Mouse (Mus musculus): ENCODE measurements around the gene Pramel1. TPM values are rescaled to one million over a fixed set of nuclear protein-coding genes. Genes with fewer than 3 reads are reported as not detected.
A peak's percentile ranks its signal among the peaks of the same experiment; 100 is the strongest.
"Not testable (repeated sequence)": the region's sequence is repeated elsewhere in the genome, so short reads cannot be mapped to it uniquely, and the experiment has no call there.

Pramel1 gene
- not detected in 2 replicates for polyA plus RNA-seq (2015; fragmentation: Nextera tagmentation; extraction: Ambion mirVana)

- H3K27ac ChIP-seq (ENCODE audit: low read length): no peak within 1 kb of the TSS
- H3K4me3 ChIP-seq (ENCODE audit: low read depth, low read length): no peak within 1 kb of the TSS
- no peaks in the 10 kb centered on the region for H3K4me1 ChIP-seq (ENCODE audit: control insufficient read depth, insufficient read depth, low read length)
- H3K9ac ChIP-seq (ENCODE audit: low read depth, low read length): no peak within 1 kb of the TSS
- H3K27me3 ChIP-seq (ENCODE audit: control insufficient read depth, insufficient read depth, low read depth, low read length): no peaks in the 10 kb centered on the region
- no peak for ATAC-seq
- no peaks in the 10 kb centered on the region for H3K36me3 ChIP-seq (ENCODE audit: control insufficient read depth, insufficient read depth, low read length)
- no peaks in the 10 kb centered on the region for H3K9me3 ChIP-seq (replicated peaks; ENCODE audit: control insufficient read depth, low read length, poor library complexity, severe bottlenecking)
- 81% methylated on average over 26 of the region's 26 CpGs for WGBS
- no peak within 1 kb of the TSS for H3K4me2 ChIP-seq (ENCODE audit: low read length)
These were observed at the start of gene Pramel1 for GRCm38 (mm10) chr4:143394181-143394580. Gene Pramel1, plus strand, starts transcription at chr4:143394428.

GRCm38 (mm10) chr4:143345491-143345890, 48.7 kb upstream of the Pramel1 start:
- 88% methylated on average over 5 of the region's 5 CpGs for WGBS
- peaks cover 18% of the 10 kb centered on the region for H3K27me3 ChIP-seq (ENCODE audit: control insufficient read depth, insufficient read depth, low read depth, low read length)
- H3K9ac ChIP-seq (ENCODE audit: low read depth, low read length); H3K4me3 ChIP-seq (ENCODE audit: low read depth, low read length); H3K4me2 ChIP-seq (ENCODE audit: low read length); H3K36me3 ChIP-seq (ENCODE audit: control insufficient read depth, insufficient read depth, low read length); H3K4me1 ChIP-seq (ENCODE audit: control insufficient read depth, insufficient read depth, low read length); H3K9me3 ChIP-seq (replicated peaks; ENCODE audit: control insufficient read depth, low read length, poor library complexity, severe bottlenecking); ATAC-seq; H3K27ac ChIP-seq (ENCODE audit: low read length): not testable (repeated sequence)

- Histone ChIP-seq H3K27ac (ENCODE audit: low read length) (no peak overlapping the region), H3K9ac (ENCODE audit: low read depth, low read length) (no peak overlapping the region), H3K4me3 (ENCODE audit: low read depth, low read length) (no peak overlapping the region), H3K4me2 (ENCODE audit: low read length) (no peak overlapping the region), H3K27me3 (ENCODE audit: control insufficient read depth, insufficient read depth, low read depth, low read length) (peaks cover 32% of the 10 kb centered on the region), H3K36me3 (ENCODE audit: control insufficient read depth, insufficient read depth, low read length) (no peaks in the 10 kb centered on the region), H3K9me3 (replicated peaks; ENCODE audit: control insufficient read depth, low read length, poor library complexity, severe bottlenecking) (no peaks in the 10 kb centered on the region), H3K4me1 (ENCODE audit: control insufficient read depth, insufficient read depth, low read length) (peaks cover 11% of the 10 kb centered on the region)
- WGBS: 20% methylated on average over 5 of the region's 5 CpGs
- ATAC-seq: no peak
These were observed 45.5 kb upstream of the Pramel1 start for GRCm38 (mm10) chr4:143348678-143349077.

GRCm38 (mm10) chr4:143349484-143349906, 44.7 kb upstream of the Pramel1 start, which contains the start of gene Lrrc38:
Gene Lrrc38, plus strand, starts transcription at chr4:143349757.
- Histone ChIP-seq H3K36me3 (ENCODE audit: control insufficient read depth, insufficient read depth, low read length) (no peaks in the 10 kb centered on the region), H3K4me2 (ENCODE audit: low read length) (peak within 1 kb of the TSS; percentile 99), H3K27me3 (ENCODE audit: control insufficient read depth, insufficient read depth, low read depth, low read length) (peaks cover 32% of the 10 kb centered on the region), H3K4me3 (ENCODE audit: low read depth, low read length) (peak within 1 kb of the TSS; percentile 59), H3K4me1 (ENCODE audit: control insufficient read depth, insufficient read depth, low read length) (peaks cover 11% of the 10 kb centered on the region), H3K9ac (ENCODE audit: low read depth, low read length) (peak within 1 kb of the TSS; percentile 62), H3K27ac (ENCODE audit: low read length) (no peak within 1 kb of the TSS), H3K9me3 (replicated peaks; ENCODE audit: control insufficient read depth, low read length, poor library complexity, severe bottlenecking) (no peaks in the 10 kb centered on the region)
- under 1% methylated on average over 19 of the region's 19 CpGs for WGBS
- peak; percentile 60; the same call in 1 of the 2 replicates for ATAC-seq

GRCm38 (mm10) chr4:143350047-143351015, 43.9 kb upstream of the Pramel1 start:
- peaks cover 32% of the 10 kb centered on the region for H3K27me3 ChIP-seq (ENCODE audit: control insufficient read depth, insufficient read depth, low read depth, low read length)
- no peaks in the 10 kb centered on the region for H3K36me3 ChIP-seq (ENCODE audit: control insufficient read depth, insufficient read depth, low read length)
- H3K9ac ChIP-seq (ENCODE audit: low read depth, low read length): peak overlapping the region; percentile 62
- ATAC-seq: peak; percentile 34; the same call in 1 of the 2 replicates
- H3K4me3 ChIP-seq (ENCODE audit: low read depth, low read length): peak overlapping the region; percentile 59
- WGBS: 3% methylated on average over 61 of the region's 72 CpGs
- no peak overlapping the region for H3K27ac ChIP-seq (ENCODE audit: low read length)
- peaks cover 11% of the 10 kb centered on the region for H3K4me1 ChIP-seq (ENCODE audit: control insufficient read depth, insufficient read depth, low read length)
- no peaks in the 10 kb centered on the region for H3K9me3 ChIP-seq (replicated peaks; ENCODE audit: control insufficient read depth, low read length, poor library complexity, severe bottlenecking)
- peak overlapping the region; percentile 99 for H3K4me2 ChIP-seq (ENCODE audit: low read length)

- 79% methylated on average over 4 of the region's 4 CpGs for WGBS
- no peak overlapping the region for H3K4me2 ChIP-seq (ENCODE audit: low read length)
- no peaks in the 10 kb centered on the region for H3K9me3 ChIP-seq (replicated peaks; ENCODE audit: control insufficient read depth, low read length, poor library complexity, severe bottlenecking)
- no peak overlapping the region for H3K9ac ChIP-seq (ENCODE audit: low read depth, low read length)
- peaks cover 32% of the 10 kb centered on the region for H3K27me3 ChIP-seq (ENCODE audit: control insufficient read depth, insufficient read depth, low read depth, low read length)
- H3K4me3 ChIP-seq (ENCODE audit: low read depth, low read length): no peak overlapping the region
- H3K36me3 ChIP-seq (ENCODE audit: control insufficient read depth, insufficient read depth, low read length): no peaks in the 10 kb centered on the region
- peaks cover 11% of the 10 kb centered on the region for H3K4me1 ChIP-seq (ENCODE audit: control insufficient read depth, insufficient read depth, low read length)
- no peak for ATAC-seq
- H3K27ac ChIP-seq (ENCODE audit: low read length): no peak overlapping the region
These were observed 41.9 kb upstream of the Pramel1 start for GRCm38 (mm10) chr4:143352301-143352700.

- no peak for ATAC-seq
- Histone ChIP-seq H3K36me3 (ENCODE audit: control insufficient read depth, insufficient read depth, low read length) (no peaks in the 10 kb centered on the region), H3K4me3 (ENCODE audit: low read depth, low read length) (no peak overlapping the region), H3K9me3 (replicated peaks; ENCODE audit: control insufficient read depth, low read length, poor library complexity, severe bottlenecking) (peaks cover 3% of the 10 kb centered on the region; the same call in 1 of the 2 replicates), H3K9ac (ENCODE audit: low read depth, low read length) (no peak overlapping the region), H3K4me1 (ENCODE audit: control insufficient read depth, insufficient read depth, low read length) (peaks cover 2% of the 10 kb centered on the region; the same call in 1 of the 2 replicates), H3K27me3 (ENCODE audit: control insufficient read depth, insufficient read depth, low read depth, low read length) (no peaks in the 10 kb centered on the region), H3K4me2 (ENCODE audit: low read length) (no peak overlapping the region), H3K27ac (ENCODE audit: low read length) (no peak overlapping the region)
- WGBS: 62% methylated on average over 10 of the region's 10 CpGs
These were observed 32.7 kb upstream of the Pramel1 start for GRCm38 (mm10) chr4:143361520-143361919.

GRCm38 (mm10) chr4:143366415-143367041, 27.7 kb upstream of the Pramel1 start:
- no peaks in the 10 kb centered on the region for H3K36me3 ChIP-seq (ENCODE audit: control insufficient read depth, insufficient read depth, low read length)
- no peaks in the 10 kb centered on the region for H3K27me3 ChIP-seq (ENCODE audit: control insufficient read depth, insufficient read depth, low read depth, low read length)
- peak overlapping the region; percentile 39 for H3K4me2 ChIP-seq (ENCODE audit: low read length)
- H3K9ac ChIP-seq (ENCODE audit: low read depth, low read length): 0 out of 2 replicates have a peak overlapping the region, but pooled peaks have one; percentile 18
- peaks cover 5% of the 10 kb centered on the region; the same call in 1 of the 2 replicates for H3K4me1 ChIP-seq (ENCODE audit: control insufficient read depth, insufficient read depth, low read length)
- H3K4me3 ChIP-seq (ENCODE audit: low read depth, low read length): no peak overlapping the region
- no peaks in the 10 kb centered on the region; the same call in 1 of the 2 replicates for H3K9me3 ChIP-seq (replicated peaks; ENCODE audit: control insufficient read depth, low read length, poor library complexity, severe bottlenecking)
- 10% methylated on average over 15 of the region's 15 CpGs for WGBS
- no peak overlapping the region for H3K27ac ChIP-seq (ENCODE audit: low read length)
- ATAC-seq: peak; percentile 60; the same call in 1 of the 2 replicates
